Mouse (Mus musculus) WW6 (cell line): ENCODE data around the gene Myh7.
"Not testable (repeated sequence)": the region's sequence is repeated elsewhere in the genome, so short reads cannot be mapped to it uniquely, and the experiment has no call there.

Experiments used
- DNase-seq: peaks from one replicate; pipeline ENCODE4 v3.0.0-alpha.2; 2013; ENCODE audit warnings: low read depth, low spot score

Gene Myh7

DNA sequence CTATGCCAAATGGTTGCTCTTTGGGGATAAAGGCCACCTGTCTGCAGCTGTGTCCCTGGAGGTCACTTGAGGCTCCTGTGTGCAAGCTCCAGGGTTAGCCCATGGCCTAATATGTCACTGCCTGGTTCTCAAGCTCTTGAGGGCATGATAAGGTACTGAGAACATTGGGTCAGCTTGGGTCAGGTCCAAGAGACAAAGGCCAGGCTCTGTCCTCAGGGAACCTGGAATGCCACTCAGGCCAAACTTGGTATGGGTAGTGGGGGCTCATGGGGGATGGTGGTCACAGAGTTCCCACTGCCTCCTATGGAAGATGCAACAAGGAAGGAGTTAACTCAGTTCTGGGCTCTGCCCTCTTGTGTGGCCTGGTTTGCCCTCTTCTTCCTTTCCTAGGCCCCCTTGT is 26.1 kb downstream of the Myh7 start:
- no peak for DNase-seq

DNA sequence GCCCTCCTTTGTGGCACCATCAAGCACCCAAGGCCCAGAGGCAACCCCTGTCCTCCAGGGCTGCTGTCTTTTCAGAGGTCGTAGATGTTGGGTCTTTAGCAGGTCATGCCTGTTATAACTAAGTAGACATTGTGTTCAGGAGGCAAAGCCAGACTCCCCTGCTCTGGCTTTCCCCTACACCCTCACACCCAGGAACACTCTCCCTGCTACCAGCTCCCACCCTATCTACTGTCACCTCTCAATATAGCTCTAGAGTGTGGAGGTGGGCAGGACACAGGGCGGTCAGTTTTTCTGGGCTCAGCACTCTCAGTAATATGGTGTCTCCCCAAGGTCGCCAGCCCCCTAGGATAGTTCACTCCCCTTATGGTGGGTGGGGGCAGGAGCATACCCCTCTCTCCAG is 26.6 kb downstream of the Myh7 start:
- no peak for DNase-seq

DNA sequence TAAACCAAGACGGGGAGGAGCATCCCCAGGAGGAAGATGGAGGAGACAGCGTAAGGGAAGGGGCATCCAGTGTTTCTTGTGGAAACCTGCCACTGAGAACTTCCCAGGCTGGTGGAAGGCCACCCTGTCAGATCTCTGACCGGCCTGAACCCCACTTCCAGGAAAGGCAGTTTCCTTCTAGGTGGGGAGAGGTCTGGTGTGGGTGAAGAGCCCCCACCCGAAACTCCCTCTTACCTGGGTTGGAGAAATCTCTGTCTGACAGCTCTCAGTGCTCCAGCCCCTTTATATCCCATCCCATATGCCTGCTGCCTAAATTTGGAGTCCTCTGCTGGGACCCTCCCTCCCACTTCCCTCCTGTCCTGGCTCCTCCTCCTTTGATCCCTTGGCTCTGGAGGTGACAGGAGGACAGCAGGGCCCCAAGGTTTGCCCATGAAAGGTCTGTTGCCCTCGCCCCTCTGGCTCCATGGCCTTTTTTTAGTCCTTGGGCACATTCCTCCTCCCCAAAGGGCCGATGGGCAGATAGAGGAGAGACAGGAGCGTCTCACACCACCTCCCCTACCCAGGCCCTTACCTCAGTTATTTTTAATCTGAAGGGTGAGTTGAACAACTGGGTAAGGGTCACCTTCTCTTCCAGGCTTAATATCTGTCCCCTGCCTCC is 28.0 kb downstream of the Myh7 start, which contains the start of gene Myh6:
Gene Myh6, minus strand, starts transcription at position 608 of the 658 bp plus-strand sequence.
- DNase-seq = no peak

DNA sequence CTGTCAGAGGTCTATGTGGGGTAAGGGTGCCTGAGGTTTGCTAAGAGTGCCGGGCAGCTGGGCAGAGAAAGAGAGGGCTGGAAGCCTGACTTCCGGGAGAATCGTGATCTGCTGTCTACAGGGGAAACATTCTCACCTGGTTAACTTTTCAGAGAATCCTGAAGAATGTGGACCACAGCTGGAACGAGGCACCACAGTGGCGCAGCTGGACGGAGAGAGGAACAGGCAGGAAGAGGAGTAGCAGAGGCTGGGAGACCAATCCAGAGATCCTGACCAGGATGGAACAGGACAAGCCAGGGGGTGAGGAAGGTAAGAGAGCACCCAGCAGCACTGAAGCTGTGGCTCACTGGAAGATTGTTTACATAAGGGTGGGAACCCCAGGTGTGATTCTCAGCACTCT is 28.8 kb downstream of the Myh7 start:
- no peak for DNase-seq

DNA sequence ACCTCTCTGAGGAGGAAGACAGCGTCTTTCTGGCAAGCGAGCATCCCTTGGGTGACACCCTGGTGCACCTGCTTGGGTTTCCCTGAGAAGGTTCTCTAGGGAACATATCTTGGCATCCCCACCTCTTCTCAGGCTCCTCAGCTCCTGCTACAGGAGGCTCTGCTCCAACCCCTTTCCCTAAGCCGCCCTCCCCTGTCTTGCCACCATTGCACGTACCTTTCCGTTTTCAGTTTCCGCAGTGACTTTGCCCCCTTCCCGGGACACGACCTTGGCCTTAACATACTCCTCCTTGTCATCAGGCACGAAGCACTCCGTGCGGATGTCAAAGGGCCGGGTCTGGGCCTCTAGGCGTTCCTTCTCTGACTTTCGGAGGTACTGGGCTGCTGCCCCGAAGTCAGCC is 29.4 kb downstream of the Myh7 start:
- DNase-seq = no peak

DNA sequence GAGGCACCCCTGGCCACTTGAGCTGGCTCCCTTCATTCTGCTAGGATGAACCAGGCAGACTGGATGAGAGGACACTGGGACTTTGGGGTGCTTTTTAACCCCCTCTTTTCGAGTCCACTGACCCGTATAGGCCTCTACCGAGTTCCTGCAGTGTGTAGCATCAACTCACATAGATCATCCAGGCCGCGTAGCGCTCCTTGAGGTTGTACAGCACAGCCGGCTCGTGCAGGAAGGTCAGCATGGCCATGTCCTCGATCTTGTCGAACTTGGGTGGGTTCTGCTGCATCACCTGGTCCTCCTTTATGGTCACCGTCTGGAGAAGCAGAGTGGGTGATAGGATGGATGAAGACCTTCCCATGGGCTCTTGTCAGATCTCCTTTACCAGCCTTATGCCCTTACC is 30.7 kb downstream of the Myh7 start:
- DNase-seq = no peak

DNA sequence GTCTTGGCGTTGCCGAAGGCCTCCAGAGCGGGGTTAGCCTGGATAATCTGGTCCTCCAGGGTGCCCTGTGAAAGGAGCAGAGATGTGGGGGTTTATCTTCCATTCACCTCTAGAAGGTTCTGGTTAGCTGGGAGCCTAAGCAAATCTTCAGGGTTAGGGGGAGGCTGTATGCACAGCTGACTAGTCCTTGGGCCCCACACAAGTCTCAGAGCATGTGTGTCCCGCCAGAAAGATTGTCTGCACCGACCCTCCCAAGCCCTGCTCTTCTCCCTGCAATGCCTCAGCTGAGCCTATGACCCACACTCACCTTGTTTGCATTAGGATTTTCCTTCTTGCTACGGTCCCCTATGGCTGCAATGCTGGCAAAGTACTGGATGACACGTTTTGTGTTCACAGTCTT is 31.7 kb downstream of the Myh7 start:
- no peak for DNase-seq

DNA sequence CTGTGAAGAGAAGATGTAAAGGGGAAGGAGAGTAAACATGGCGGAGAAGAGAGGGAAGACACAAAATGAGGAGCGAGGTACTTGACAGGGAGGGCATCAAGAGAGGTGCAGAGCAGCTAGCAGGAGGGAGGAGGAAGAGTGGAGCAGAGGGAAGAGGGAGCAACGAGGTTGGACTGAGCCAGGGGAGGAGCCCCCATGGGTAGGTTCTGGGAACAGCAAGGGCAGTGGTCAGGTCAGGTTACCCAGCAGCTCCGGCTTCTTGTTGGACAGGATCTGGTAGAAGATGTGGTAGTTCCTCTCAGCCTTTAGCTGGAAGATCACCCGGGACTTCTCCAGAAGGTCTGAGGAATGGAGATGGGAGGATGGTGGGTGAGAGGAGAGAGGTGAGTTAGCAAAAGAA is 32.9 kb downstream of the Myh7 start:
- DNase-seq = no peak

DNA sequence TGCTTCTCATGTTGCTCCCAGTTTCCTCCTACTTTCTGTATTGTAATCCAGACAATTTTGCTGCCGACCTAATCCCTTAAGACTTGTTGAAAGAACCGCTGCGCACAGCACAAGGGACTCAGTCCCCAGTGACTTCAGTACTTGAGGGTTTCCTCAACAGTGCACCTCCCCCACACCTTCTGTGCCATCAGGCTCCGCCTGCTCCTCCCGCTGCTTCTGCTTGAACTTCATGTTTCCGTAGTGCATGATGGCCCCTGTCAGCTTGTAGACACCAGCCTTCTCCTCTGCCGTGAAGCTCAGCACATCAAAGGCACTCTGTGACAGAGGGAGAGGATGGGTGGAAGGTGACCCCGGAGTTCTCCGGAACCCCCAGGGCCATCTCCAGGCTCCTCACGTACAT is 33.7 kb downstream of the Myh7 start:
- DNase-seq = no peak

DNA sequence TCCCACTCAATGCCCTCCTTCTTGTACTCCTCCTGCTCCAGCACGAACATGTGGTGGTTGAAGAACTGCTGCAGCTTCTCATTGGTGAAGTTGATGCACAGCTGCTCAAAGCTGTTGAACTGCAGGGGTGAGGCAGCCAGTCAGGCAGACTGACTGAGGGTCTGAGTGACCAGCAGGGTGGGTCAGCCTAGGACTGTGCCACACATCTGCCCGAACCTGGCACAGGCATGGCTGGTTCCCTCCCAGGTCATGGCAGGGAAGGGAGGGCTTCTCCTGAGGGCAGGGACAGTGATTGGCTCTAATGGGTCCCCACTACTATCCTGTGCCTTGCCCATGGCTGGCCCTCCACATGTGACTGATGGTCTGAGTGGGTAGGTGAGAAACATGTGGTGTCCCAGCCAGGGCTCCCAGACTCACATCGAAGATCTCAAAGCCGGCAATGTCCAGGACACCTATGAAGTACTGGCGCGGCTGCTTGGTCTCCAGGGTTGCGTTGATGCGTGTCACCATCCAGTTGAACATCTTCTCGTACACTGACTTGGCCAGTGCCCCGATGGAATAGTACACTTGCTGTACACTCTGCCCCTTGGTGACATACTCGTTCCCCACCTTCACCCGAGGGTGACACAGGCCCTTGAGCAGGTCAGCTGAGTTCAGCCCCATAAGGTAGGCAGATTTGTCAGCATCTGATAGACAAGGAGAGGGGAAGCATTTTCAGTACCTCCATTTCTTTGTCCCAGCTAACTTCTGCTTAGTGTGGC is 34.4 kb downstream of the Myh7 start:
- not testable (repeated sequence) for DNase-seq

DNA sequence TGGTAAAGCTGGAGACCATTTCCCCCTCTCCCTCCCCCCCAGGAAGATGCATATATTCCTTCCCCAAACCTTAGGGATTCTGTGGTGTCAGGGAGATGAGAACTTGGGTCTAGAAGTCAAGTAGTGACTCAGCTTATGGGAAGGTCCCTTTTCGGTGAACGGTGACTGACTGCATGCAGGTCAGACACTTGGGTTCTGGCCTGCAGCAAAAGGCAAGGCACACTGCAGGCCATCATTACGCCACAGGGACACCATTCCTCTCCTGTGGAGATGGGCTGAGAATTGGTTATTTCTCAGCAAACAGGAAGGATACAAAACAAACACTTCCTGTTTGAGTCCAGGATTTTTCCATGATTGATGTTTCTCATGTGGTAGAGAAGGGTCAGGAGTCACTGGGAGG is 35.2 kb downstream of the Myh7 start:
- DNase-seq = no peak

DNA sequence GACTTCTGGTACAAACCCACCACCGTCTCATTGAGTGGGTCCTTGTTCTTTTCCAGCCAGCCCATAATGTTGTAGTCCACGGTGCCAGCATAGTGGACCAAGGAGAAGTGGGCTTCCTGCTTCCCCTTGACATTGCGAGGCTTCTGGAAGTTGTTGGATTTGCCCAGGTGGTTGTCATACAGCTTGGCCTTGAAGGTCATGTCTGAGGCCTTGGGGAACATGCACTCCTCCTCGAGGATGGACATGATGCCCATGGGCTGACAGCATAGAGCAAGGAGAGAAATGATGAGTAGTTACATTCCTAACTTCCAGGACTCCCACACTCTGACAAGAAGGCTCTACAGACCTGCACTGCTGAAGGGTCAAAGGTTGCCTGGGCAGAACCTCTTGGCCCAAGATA is 35.9 kb downstream of the Myh7 start:
- DNase-seq = no peak

DNA sequence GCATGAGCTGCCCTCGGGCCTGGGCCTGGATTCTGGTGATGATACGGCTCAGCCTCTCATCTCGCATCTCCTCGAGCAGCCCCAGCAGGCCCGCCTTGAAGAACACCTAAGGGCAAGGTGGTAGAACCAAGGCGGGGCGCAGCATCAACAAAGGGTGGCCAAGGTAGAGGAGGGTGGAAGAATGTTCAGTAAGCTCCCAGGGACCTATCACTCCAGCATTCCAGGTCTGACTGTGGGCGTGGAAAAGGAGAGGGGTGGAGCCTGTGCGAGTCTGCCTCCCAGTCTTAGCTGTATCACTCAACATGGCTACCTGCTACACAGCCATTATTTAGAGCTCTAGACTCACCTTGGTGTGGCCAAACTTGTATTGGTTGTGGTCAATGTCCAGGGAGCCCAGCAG is 37.9 kb downstream of the Myh7 start:
- no peak for DNase-seq

DNA sequence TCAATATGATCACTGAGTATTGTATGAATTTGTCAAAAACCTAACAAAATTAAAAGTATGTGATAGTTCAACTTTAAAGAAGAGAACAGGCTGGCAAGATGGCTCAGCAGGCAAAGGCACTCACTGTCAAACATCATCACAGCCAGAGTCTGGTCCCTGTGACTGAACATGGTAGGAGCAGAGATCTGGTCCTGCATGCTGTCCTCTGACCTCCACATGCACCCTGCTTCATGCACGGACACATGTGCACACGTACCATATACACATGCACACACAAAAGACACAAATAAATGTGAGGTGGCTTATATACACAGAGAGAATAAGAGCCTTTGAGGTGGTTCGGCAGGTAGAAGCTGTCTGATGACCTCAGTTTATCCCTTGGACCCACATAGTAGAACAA is 38.9 kb downstream of the Myh7 start:
- no peak for DNase-seq

DNA sequence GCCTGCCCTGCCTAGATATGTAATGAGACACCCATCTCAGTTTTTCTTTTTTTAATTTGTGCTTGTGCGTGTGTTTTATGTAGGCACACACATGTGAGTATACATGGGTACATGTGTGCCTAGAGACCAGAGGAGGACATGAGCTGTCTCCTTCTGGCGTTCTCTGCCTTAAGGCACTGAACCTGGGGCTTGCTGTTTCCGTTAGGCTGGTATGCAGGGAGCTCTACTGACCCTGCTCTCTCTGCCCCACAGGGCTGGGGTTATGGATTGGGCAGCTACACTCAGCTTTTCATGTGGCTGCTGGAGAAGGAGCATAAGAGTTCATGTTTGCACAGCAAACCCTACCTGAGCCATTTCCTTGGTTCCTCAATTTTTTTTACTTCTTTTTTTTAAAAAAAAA is 40.0 kb downstream of the Myh7 start:
- DNase-seq = no peak

DNA sequence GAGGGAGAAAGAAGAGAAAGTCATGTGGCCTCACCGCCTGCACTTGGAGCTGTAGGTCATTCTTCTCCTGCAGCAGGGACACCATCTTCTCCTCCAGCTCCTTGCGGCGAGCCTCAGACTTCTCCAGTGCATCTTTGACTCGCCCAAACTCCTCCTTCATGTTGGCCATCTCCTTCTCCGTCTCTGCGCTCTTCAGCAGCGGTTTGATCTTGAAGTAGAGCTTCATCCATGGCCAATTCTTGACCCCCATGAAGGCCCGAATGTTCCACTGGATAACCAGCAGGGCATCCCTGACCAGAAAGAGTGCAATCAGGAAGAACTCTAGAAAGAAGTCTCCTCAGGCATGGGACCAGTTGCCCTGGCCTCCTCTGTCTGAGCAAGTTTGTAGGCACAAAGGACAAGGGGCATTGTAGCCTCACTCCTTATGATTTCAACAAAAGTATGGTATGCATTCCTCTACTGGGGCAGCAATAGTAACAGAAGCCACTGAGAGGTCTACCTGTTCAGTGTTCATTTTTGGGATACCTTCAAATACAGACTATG is 40.7 kb downstream of the Myh7 start:
- DNase-seq = no peak

DNA sequence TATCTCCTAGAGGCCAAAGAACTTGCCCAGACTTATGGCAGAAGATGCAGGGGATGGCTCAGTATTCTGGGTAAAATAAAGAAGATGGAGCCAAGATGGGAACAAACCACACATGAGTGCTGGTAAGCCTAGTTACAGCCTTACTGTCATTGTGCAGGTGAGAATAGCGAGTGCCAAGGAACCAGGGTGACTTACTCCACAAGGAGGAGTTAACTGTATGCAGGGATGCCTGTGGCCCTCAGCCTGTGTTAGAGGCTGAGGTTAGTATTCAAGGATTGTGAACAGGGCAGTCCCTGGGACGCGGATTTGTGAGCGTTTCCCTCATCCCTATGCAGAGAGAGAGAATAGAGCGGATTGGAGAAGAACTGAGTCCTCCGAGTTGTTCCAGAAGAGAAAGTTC is 42.8 kb downstream of the Myh7 start:
- DNase-seq = no peak

DNA sequence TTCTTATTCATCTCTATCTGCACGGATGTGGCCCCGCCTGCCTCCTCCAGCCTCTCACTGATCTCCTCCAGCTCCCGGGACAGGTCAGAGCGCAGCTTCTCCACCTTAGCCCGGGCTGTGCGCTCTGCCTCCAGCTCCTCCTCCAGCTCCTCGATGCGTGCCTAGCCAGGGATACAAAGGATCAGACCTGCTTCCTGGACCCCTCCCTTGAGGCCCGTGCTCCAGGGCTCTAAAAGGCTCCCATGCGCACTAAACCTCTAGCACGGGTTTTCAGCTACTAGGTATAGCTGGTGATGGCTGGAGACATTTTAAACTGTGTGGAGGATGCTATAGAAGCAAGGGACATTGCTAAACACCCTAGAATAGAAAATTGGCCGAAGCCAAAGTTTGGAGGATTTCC is 43.9 kb downstream of the Myh7 start:
- no peak for DNase-seq

DNA sequence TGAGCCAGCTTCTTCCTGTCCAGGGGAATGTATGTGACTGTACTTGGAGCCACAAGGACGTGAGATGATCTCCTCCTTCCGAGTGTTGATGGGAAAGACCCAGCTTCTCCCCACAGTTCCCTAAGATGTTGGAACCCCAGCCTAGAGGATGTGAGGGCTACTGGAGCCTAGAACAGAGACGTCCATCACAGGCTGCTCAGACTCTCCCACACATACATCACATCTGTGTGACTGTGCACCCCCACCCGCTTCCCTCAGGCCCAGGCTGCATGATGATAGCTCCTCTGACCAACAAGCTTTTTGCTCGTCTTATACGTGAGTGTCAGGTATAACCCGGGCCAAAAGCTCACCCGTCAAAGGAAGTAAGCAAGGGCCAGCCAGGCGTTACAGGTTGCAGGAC is 45.6 kb downstream of the Myh7 start:
- DNase-seq = no peak

DNA sequence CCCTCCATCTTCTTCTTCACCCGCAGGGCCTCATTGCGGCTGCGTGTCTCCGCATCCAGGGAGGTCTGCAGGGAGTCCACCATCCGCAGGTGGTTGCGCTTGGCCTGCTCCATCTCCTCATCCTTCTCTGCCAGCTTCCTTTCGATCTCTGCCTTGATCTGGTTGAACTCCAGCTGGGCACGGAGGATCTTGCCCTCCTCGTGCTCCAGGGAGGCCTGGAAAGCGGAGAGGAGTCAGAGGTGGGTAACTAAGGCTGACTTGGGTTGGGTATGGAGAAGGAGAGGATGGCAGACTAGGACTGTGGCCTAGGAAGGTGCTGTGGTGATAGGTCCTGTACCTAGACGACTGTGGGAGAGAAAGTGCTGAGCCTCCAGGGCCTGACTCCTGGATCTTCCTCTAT is 47.4 kb downstream of the Myh7 start:
- not testable (repeated sequence) for DNase-seq

DNA sequence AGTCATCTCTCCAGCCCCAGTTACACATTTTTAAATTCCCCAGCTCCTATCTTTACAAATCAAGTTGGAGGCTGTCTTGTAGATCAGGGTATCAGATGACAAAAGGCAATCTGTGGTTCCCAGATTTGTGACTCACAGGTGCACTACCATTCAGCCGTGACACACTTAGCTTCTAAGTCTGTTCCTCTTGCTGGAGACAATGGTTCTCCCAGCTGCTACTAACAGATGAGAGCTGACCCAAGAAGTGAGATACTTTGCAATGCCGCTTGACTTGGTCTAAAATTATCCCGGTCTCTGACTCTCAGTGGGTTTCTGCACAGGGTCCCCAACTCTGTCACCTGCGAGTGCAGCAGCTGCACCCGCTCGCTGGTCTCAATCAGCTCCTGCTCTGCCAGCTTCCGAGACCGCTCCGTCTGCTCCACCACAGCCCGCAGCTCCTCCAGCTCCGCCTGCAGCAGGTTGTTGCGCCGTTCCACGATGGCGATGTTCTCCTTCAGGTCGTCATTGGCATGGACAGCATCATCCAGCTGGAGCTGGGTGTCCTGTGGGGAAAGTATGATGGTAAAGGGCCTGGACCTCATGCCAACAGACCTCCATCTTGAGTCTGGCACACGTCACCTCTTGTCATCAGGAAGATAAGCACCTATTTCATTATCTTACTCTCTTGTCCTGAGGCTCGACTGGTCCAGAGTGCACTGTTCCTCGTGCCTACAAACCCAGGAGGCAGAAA is 48.3 kb downstream of the Myh7 start:
- DNase-seq = no peak

DNA sequence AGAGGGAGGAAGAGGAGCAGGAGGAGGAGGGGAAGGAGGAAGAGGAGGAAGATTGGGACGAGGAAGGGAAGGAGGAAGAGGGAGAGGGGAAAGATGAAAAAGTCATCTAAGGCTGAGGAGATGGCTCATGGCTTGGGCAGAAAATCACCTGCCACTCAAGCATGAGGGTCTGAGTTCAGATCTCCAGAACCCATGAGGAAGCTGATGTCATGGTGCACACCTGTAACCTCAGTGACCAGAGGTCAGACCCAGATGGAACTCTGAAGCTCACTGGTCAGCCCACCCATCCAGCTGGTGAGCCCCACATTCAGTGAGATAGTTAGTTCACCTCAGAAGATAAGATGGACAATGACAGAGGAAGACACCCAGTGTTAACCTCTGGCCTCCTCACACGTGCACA is 49.5 kb downstream of the Myh7 start:
- DNase-seq = no peak

DNA sequence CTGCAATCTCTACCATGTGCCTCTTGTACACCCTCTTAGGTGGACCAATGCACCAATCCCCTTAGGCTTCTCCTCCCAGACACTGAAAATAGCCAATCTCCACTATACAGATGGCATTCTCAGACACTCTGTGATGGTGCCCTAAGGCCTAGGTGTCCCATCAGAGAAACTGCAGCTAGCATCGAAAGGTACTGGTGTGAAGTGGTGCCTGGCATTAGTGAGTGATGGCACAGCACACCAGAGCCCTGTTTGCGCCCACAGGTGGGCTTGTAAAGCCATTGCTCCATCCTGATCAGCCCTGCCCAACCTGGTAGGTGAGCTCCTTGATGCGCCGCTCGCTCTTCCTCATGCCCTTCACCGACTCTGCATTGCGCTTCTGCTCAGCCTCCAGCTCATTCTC is 50.5 kb downstream of the Myh7 start:
- no peak for DNase-seq
